Mouse (Mus musculus) myocyte (in vitro differentiated cells): ENCODE measurements around the gene Supt6. TPM values are rescaled to one million over a fixed set of nuclear protein-coding genes. Genes with fewer than 3 reads are reported as not detected.
A peak's percentile ranks its signal among the peaks of the same experiment; 100 is the strongest.

Experiments used
- H3K27me3 ChIP-seq: one replicate; pipeline ENCODE4 v1.6.1; 2011; ENCODE audit not compliant: control insufficient read depth, insufficient read depth, insufficient read length
- H3K36me3 ChIP-seq: one replicate; pipeline ENCODE4 v1.6.1; 2011; ENCODE audit not compliant: control insufficient read depth, insufficient read depth
- H3K4me2 ChIP-seq: one replicate; pipeline ENCODE4 v1.6.1; 2011; ENCODE audit warnings: low read depth, control low read depth
- H3K4me3 ChIP-seq: one replicate; pipeline ENCODE4 v1.5.1; 2011; ENCODE audit warnings: mild to moderate bottlenecking, control low read depth, moderate library complexity
- H3K79me2 ChIP-seq: one replicate; pipeline ENCODE4 v1.6.1; 2011; ENCODE audit not compliant: control insufficient read depth, insufficient read depth
- H3ac ChIP-seq: one replicate; pipeline ENCODE4 v1.6.1; 2011; ENCODE audit not compliant: control insufficient read depth, insufficient read length
- CEBPB ChIP-seq: IDR thresholded peaks from 2 replicates; pipeline ENCODE4 v1.6.1; 2011; ENCODE audit warnings: mild to moderate bottlenecking, moderate library complexity; ENCODE audit not compliant: poor library complexity, insufficient read depth, severe bottlenecking
- E2F4 ChIP-seq: IDR thresholded peaks from one replicate; pipeline ENCODE4 v1.6.1; 2011; ENCODE audit warnings: mild to moderate bottlenecking, control low read depth, moderate library complexity; ENCODE audit not compliant: insufficient read depth
- MAX ChIP-seq: IDR thresholded peaks from one replicate; pipeline ENCODE4 v1.6.1; 2011; ENCODE audit warnings: low read depth, mild to moderate bottlenecking, control low read depth
- MYOD1 ChIP-seq, 3 experiments: IDR thresholded peaks; one replicate each; pipeline ENCODE4 v1.6.1; 2011; ENCODE audit warnings: control low read depth in 2 of 3, low read depth in 2 of 3, mild to moderate bottlenecking in 2 of 3, moderate library complexity in 1 of 3; ENCODE audit not compliant: insufficient read length in 2 of 3, control insufficient read depth in 1 of 3
- MYOG ChIP-seq, 3 experiments: IDR thresholded peaks; one replicate each; pipeline ENCODE4 v1.6.1; 2011; ENCODE audit warnings: control low read depth in 2 of 3, low read depth in 2 of 3, mild to moderate bottlenecking in 2 of 3; ENCODE audit not compliant: insufficient read length in 2 of 3, control insufficient read depth in 1 of 3, insufficient read depth in 1 of 3
- POLR2A ChIP-seq: IDR thresholded peaks from one replicate; pipeline ENCODE4 v1.6.1; 2011; ENCODE audit warnings: low read depth, mild to moderate bottlenecking, control low read depth, moderate library complexity; ENCODE audit not compliant: insufficient read length
- POLR2AphosphoS2 ChIP-seq: IDR thresholded peaks from one replicate; pipeline ENCODE4 v1.6.1; 2011; ENCODE audit warnings: low read depth, control low read depth; ENCODE audit not compliant: insufficient read length
- REST ChIP-seq: IDR thresholded peaks from one replicate; pipeline ENCODE4 v1.6.1; 2011; ENCODE audit warnings: mild to moderate bottlenecking, control low read depth, moderate library complexity; ENCODE audit not compliant: insufficient read depth, insufficient read length
- SRF ChIP-seq: IDR thresholded peaks from one replicate; pipeline ENCODE4 v1.6.1; 2011; ENCODE audit warnings: low read depth; ENCODE audit not compliant: control insufficient read depth, insufficient read length
- TCF12 ChIP-seq: IDR thresholded peaks from one replicate; pipeline ENCODE4 v1.6.1; 2011; ENCODE audit warnings: mild to moderate bottlenecking, control low read depth; ENCODE audit not compliant: poor library complexity, insufficient read depth, severe bottlenecking
- TCF3 ChIP-seq: IDR thresholded peaks from one replicate; pipeline ENCODE4 v1.6.1; 2011; ENCODE audit warnings: low read depth, control low read depth; ENCODE audit not compliant: insufficient read length
- USF1 ChIP-seq: IDR thresholded peaks from one replicate; pipeline ENCODE4 v1.6.1; 2011; ENCODE audit warnings: low read depth, mild to moderate bottlenecking, control low read depth, moderate library complexity
- polyA plus RNA-seq: library from polyadenylated mRNA; unstranded; fragments of >200 nt; fragmentation: generic; extraction: Trizol; gene quantifications from one replicate; pipeline ENCODE4 v1.2.1, GENCODE M21; 2012; ENCODE audit warnings: missing spikeins

Supt6 gene
- polyA plus RNA-seq, 1 experiment, result 42.3 TPM

DNA sequence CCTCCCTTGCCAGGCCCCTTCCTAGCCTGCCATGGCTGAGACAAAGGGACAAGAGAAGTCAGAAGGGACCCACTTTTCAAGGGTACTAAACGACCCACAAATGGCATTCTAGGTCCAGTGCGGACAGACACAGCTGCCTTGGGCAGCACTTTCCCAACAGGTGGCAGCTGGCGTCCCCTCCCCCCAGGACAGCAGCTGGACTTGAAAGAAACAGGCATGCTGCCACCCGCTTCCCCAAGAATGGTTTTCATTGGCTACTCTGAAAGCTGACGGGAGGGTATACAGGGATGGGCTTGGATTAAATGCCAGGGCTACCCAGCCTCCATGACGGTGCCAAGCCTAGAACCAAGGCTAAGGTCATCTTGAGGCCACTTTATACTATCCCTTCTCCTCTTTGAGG, 83.3 kb downstream of the Supt6 start:
- peaks cover 64% of the 10 kb centered on the region for H3K79me2 ChIP-seq
- peak overlapping the region; percentile 96 for H3ac ChIP-seq
- H3K4me3 ChIP-seq, result peak overlapping the region; percentile 100
- peaks cover 39% of the 10 kb centered on the region for H3K36me3 ChIP-seq
- no peaks in the 10 kb centered on the region for H3K27me3 ChIP-seq
- TF ChIP-seq MYOG (IDR thresholded peaks at IDR 0.05; ENCODE audit: control insufficient read depth in 1 of 3, insufficient read depth in 1 of 3, insufficient read length in 2 of 3, low read depth in 2 of 3) (peak; percentile 99 to 100 (median 100)), MYOD1 (IDR thresholded peaks at IDR 0.05; ENCODE audit: control insufficient read depth in 1 of 3, insufficient read length in 2 of 3, low read depth in 2 of 3) (peak; percentile 99 to 100 (median 100)), TCF12 (peak; percentile 100), TCF3 (peak; percentile 100), POLR2A (peak; percentile 41), MAX (no peak), USF1 (no peak), REST (no peak), E2F4 (no peak), CEBPB (no peak), POLR2AphosphoS2 (peak; percentile 67), SRF (no peak)
- H3K4me2 ChIP-seq, result peak overlapping the region; percentile 95

DNA sequence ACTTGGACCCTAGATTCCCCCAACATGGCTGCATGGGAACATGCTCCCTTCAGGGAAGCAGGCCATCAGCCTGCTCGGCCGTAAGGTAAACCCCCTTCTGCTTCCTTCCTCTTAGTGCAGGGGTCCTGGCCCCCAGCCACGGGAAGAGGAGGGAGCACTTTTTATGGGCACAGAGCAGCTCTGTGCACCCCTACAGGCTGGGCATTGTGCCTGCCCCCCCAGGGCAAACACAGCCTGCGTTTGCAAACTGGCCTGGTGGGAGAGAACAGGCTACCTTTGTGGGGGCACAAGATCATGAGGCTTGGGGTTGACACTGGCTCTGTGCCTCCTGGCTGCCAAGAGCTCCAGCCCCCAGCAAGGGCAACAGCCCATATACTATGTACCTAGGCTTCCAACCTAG, 83.8 kb downstream of the Supt6 start:
- Histone ChIP-seq H3K4me2 (peak overlapping the region; percentile 95), H3K36me3 (peaks cover 40% of the 10 kb centered on the region), H3ac (peak overlapping the region; percentile 8), H3K79me2 (peaks cover 64% of the 10 kb centered on the region), H3K27me3 (no peaks in the 10 kb centered on the region), H3K4me3 (peak overlapping the region; percentile 100)
- no peak for TF ChIP-seq TCF12
- TF ChIP-seq MAX, result no peak
- no peak for TF ChIP-seq REST
- no peak for TF ChIP-seq USF1
- no peak for TF ChIP-seq TCF3
- no peak for TF ChIP-seq MYOD1 (IDR thresholded peaks at IDR 0.05; ENCODE audit: control insufficient read depth in 1 of 3, insufficient read length in 2 of 3, low read depth in 2 of 3)
- no peak for TF ChIP-seq CEBPB
- TF ChIP-seq POLR2AphosphoS2, result no peak

DNA sequence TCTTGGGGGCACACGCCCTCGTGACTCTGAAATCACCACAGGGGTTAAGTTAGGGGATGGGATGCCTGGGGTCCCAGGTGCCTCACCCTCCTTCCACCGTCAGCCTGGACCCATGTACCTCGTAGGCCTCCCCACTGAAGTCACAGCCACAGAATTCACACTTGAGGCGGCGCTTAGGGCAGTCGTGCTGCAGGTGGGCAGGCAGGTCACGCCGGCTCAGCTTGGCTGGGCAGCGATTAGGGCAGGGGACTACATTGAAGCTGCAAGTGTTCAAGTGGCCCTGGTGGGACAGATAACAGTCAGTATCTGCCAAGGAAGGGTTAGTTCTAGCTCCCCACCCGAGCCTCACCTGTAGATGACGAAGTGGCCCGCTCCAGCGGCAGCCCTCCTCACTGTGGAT, 84.6 kb downstream of the Supt6 start:
- peak; percentile 47 for TF ChIP-seq POLR2A
- TF ChIP-seq TCF12, result no peak
- TF ChIP-seq POLR2AphosphoS2, result peak; percentile 52
- no peak for TF ChIP-seq TCF3
- H3K79me2 ChIP-seq, result peaks cover 64% of the 10 kb centered on the region
- peak overlapping the region; percentile 100 for H3K4me3 ChIP-seq
- peak overlapping the region; percentile 95 for H3K4me2 ChIP-seq
- no peaks in the 10 kb centered on the region for H3K27me3 ChIP-seq
- H3K36me3 ChIP-seq, result peaks cover 40% of the 10 kb centered on the region
- peak overlapping the region; percentile 8 for H3ac ChIP-seq

DNA sequence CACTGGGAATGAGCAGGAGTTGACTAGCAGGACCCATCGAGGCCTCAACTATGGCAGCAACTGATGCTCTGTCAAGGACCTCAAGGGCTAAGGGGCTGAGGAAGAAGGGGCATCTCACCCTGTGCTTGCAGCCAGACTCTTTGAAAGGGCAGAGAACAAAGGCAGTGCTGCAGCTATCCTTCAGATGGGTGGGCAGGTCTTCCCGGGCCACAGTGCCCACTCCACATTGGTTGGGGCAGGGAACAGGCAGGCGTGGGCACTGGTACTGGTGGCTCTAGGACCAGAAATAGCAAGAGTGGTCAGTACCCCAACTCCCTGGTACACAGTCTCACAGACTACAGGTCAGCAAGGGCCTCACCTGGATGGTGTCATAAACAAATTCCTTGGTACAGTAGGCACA, 85.1 kb downstream of the Supt6 start:
- H3K36me3 ChIP-seq, result peaks cover 40% of the 10 kb centered on the region
- H3K79me2 ChIP-seq, result peaks cover 64% of the 10 kb centered on the region
- peak; percentile 57 for TF ChIP-seq POLR2AphosphoS2
- no peak for TF ChIP-seq MYOD1 (IDR thresholded peaks at IDR 0.05; ENCODE audit: control insufficient read depth in 1 of 3, insufficient read length in 2 of 3, low read depth in 2 of 3)
- TF ChIP-seq POLR2A, result peak; percentile 6
- no peak for TF ChIP-seq MYOG (IDR thresholded peaks at IDR 0.05; ENCODE audit: control insufficient read depth in 1 of 3, insufficient read depth in 1 of 3, insufficient read length in 2 of 3, low read depth in 2 of 3)
- TF ChIP-seq CEBPB, result no peak
- peak overlapping the region; percentile 100 for H3K4me3 ChIP-seq
- no peaks in the 10 kb centered on the region for H3K27me3 ChIP-seq
- no peak overlapping the region for H3ac ChIP-seq
- peak overlapping the region; percentile 95 for H3K4me2 ChIP-seq

DNA sequence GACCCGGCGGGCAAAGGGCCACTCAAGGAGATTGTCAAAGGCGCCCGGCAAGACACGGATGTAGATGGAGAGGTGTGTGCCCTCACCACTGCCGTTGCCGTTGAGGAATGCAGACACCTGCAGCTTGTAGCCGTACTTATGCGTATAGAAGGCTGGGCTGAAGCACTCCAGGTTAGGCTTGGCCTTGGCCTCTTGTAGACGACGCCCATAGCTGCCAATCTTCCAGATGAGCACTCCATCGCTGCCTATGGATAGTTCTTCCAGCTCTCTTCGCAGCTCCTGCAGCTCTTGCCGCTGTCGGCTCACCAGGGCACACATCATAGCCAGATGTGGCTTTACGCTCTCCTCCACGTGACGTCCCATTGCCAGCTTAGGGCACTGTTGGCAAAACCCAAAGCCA, 85.6 kb downstream of the Supt6 start:
- Histone ChIP-seq H3K79me2 (peaks cover 64% of the 10 kb centered on the region), H3K36me3 (peaks cover 45% of the 10 kb centered on the region), H3K27me3 (no peaks in the 10 kb centered on the region), H3K4me2 (peak overlapping the region; percentile 95), H3ac (no peak overlapping the region), H3K4me3 (no peak overlapping the region)
- TF ChIP-seq TCF12, result no peak
- peak; percentile 27 for TF ChIP-seq POLR2A

DNA sequence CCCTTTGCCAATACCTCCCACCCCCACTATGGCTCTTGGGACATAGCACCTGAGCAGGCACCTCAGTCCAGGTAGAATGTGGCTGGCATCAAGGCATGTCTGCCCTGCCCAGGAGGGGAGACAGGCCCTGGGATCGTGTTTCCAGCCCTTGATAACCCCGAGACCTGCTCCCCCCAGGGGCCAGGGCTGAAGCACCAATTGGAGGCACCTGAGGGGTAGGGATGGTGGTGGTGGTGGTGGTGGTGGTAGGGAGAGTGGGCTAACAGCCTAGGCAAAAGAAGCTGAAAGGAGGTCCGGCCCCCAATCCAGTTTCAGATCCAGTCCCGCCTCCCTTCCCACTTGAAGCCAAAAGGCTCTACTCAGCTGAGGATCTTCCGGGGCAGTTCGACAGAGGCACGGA, 86.2 kb downstream of the Supt6 start:
- Histone ChIP-seq H3K79me2 (peaks cover 59% of the 10 kb centered on the region), H3K4me2 (peak overlapping the region; percentile 32), H3K4me3 (no peak overlapping the region), H3ac (no peak overlapping the region), H3K27me3 (no peaks in the 10 kb centered on the region), H3K36me3 (peaks cover 50% of the 10 kb centered on the region)
- TF ChIP-seq MYOD1 (IDR thresholded peaks at IDR 0.05; ENCODE audit: control insufficient read depth in 1 of 3, insufficient read length in 2 of 3, low read depth in 2 of 3) (no peak), SRF (no peak), MAX (no peak), E2F4 (no peak)
